Mouse (Mus musculus) E14TG2a.4 (cell line): ENCODE measurements around the gene Kcnd3.

Experiments
- CTCF ChIP-seq: conservative IDR thresholded peaks from 2 replicates; pipeline ENCODE4 v1.5.1; 2014; ENCODE audit warnings: low read length
- NANOG ChIP-seq: IDR thresholded peaks from 2 replicates; pipeline ENCODE4 v1.6.1; 2014; ENCODE audit warnings: borderline replicate concordance, low read length, mixed read lengths
- POU5F1 ChIP-seq: IDR thresholded peaks from 2 replicates; pipeline ENCODE4 v1.6.1; 2014; ENCODE audit warnings: low read length, borderline replicate concordance

DNA sequence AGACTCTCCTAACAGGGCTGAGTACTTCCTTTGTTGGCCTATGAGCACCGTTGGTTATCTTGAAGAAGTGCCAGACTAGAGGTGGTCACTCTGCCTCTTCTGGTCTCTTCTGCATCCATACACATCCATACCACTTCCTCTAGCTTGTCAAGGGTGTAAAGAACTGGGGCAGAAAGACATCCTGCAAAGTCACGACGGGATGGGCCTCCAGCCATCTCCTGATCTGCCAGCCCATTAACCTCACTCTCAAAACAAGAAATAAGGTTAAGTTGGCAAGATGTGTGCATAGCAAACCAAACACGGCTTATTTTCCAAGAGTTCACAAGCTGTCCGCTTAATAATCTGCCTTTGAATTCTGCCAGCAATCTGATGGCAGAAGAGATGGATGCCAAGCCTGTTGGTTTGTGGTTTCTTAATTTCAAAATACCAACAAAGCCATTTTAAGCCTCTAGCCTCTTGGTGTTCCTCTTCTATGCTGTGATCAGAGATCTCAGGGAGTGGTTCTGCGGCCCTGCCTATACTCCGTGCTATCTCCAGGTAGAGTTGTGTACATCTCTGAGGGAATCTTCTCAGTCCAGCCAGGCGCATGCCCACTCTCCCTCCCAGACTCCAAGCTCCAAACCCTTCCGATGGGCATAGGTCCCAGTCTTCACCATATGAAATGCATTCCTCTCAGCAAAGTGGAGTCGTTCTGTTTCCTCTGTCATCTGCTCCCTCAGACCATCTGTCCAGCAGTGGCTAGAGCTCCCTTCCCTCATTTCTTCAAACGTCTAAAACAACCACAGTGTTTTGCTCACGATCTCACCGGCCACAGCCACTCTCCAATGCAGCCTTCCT is 201.6 kb downstream of the Kcnd3 start:
- TF ChIP-seq CTCF (no peak), POU5F1 (no peak), NANOG (no peak)
